Mouse (Mus musculus): Measurements from ENCODE around the gene Trak2. TPM values are rescaled to one million over a fixed set of nuclear protein-coding genes. Genes with fewer than 3 reads are reported as not detected.
"Not testable (repeated sequence)": the region's sequence is repeated elsewhere in the genome, so short reads cannot be mapped to it uniquely, and the experiment has no call there.

The Trak2 gene
- total RNA-seq, 2 experiments from 2014 or later, result 53.2 to 58.7 TPM

DNA sequence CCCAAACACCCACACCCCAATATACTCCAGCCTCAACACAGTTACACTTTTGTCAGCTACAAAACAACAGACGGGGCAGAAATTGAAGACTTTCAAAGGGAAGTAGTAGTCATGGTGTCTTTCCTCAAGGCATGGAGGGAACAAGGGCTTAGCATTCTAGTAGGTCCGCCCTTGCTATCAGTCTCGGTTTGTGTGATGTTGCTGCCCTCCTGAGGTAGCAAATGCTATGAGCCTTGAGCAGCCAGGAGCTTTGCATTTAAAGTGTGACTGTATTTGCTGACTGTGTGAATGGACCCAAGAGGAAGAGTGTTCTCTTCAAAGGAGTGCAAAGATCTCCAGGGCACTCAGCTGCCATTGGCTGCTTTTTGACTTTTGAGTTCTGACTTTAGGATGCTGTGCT is 75.7 kb downstream of the Trak2 start:
- not testable (repeated sequence) for DNase-seq
- intact Hi-C loops (cut with DNase I; ENCODE audit: low total_unique reads), result loop anchor here (5.0 kb wide), 1 partner anchor 200 kb away; the partner anchor contains the start of gene Als2cr12

DNA sequence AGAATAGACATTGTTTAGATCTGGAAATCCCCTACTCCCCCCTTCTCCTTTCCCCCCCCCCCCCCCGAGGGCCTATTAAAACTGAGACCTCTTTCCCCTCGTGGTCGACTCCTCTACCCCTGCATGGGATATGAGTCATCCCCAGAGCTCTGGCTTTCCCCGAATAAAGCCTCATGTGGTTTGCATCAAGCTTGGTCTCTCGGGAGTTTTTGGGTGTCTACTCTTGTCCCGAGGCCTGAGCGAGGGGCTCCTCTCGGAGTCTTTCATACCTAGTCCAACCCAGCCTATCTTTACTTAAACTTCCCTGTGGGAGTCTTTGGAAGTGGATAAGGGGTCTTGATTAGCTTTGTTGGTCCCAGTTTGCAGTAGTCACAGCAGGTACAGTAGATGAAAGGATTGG is 80.8 kb downstream of the Trak2 start:
- intact Hi-C loops (cut with DNase I; ENCODE audit: low total_unique reads); DNase-seq: not testable (repeated sequence)

DNA sequence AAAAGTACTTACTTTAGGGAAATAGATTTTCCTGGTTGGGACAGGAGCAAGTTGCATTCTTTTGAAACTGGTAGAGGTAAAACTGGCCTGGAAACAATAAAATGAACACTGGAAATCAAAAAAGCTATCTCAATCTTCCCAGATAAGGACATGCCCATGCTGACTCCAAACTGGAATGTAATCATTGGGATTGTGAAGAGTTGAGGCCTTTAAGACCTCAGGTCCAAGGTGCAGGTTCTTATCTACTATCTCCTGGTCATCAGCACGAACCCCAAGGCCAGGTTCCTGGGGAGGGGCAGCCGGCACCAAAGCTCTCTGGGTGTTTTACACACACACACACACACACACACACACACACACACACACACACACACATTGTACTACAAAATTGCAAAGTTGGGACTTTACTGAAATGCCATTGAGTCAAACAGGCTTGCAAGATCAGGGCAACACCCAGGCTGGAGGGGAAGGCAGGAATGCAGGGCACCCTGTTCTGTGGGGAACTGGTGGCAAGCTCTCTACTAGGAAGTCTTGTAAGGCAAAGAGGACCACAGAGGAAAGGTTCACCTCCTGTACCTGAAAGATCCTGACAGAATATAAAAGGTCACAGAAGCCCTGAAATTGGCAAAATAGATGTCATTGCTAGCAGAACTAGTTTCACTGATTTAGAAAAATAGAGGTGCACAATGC is 81.6 kb downstream of the Trak2 start:
- intact Hi-C loops (cut with DNase I; ENCODE audit: low total_unique reads); DNase-seq: not testable (repeated sequence)

DNA sequence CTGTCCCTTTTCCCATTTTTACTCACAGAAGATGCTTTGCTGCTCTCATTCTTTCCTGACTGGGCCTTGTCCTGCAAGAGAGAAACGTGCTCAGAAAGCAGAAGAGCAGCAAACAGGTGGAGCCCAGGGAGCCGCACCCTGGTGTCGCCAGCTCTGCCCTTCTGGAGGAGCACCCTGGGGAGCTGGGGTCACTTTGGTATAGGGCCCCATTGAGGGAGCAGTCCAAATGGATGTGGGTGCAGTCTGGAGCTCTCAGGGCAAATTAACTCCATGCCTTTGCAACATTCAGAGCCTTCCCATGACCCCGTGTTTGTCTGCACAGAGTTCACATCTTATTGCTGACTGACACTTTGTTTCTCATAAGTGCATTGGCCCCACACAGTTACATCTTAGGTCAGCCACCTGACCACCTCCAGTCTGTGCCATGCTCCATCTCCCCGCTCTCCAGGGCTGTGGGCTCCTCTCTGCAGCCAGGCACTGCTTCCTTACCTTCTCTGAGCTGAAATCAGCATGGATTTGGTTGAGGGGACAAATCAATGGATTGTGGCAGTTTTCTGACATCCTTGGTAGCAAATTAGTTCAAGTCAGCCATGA is 82.4 kb downstream of the Trak2 start:
- DNase-seq; intact Hi-C loops (cut with DNase I; ENCODE audit: low total_unique reads): not testable (repeated sequence)

DNA sequence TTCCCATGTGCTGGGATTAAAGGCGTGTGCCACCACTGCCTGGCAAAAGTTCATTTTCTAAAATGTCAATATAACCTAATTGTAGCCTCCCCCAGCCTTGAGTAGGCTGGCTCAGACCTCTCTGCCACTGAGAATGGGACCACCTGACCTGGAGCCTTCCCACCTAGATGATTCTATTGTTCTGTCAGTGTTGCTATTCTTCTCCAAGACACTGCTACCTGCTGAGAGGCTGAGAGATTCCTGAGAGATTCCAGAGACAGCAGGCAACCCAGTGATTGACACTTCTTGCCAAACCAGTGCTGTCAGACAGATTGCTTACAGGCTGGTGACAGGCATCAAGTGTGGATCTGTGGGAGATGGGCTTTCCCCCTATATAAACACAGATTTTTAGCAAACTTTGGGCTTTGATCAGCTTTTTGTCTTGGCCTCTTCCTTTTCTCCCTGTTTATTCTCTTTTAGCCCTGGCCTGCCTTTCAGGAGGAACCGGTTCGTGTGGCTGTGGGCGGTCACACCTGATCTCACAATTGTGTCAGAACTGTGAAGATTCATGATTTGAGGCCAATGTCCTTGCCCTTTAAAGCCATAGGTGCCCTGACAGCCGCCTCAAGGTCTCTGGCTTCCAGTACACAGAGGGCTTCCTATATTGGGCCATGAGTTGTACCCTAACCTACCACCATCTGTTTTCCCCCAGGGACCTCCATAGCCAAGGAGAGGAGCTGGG is 83.2 kb downstream of the Trak2 start:
- intact Hi-C loops (cut with DNase I; ENCODE audit: low total_unique reads), result no loop called here
- no peak for DNase-seq

DNA sequence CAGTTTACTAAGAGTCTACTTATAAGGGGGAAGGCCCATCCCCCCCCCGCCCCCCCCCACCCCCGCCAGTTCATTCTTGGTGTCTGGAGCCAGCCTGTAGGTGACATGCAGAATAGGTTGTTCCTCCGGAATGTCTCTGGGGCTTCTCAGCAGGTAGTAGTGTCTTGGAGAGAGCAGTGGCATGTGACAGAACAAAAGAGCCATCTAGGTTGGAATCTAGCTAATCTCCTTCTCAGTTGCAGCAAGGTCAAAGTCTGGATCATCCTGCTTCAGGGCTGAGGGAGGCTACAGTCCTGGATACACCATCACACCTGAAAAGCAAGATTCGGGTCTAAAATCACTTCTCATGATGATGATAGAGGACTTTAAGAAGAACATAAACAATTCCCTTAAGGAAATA is 87.6 kb downstream of the Trak2 start:
- no peak for DNase-seq
- intact Hi-C loops (cut with DNase I; ENCODE audit: low total_unique reads), result no loop called here

DNA sequence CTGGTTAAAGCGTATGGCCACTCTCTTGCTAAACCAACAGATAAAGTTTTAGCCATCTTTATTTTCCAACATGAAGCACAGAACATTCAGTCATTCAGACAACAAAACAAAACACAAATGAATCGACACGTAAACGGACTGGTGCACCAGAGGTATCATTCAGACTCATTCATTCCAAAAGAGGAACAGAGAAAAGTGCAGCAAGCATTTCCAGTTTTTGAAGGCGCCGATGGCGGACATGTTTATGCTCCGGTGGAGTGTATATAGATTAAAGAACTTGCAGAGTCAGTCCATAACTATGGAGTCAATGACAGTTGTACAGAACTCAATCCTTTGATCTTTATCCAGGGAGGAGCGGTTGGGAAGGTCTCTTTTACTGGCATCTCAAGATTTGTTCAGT is 90.0 kb downstream of the Trak2 start:
- DNase-seq; intact Hi-C loops (cut with DNase I; ENCODE audit: low total_unique reads): not testable (repeated sequence)

DNA sequence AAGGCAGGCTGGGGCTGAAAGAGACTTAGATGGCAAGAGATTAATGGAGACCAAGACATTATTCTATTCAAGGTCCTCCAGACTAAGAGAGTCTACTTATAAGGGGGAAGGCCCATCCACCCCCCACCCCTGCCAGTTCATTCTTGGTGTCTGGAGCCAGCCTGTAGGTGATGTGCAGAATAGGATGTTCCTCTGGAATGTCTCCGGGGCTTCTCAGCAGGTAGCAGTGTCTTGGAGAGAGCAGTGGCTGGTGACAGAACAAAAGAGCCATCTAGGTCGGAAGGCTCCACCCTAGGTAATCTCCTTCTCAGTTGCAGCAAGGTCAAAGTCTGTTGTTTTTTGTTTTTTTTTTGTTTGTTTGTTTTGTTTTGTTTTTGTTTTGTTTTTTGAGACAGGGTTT is 93.9 kb downstream of the Trak2 start:
- DNase-seq; intact Hi-C loops (cut with DNase I; ENCODE audit: low total_unique reads): not testable (repeated sequence)

DNA sequence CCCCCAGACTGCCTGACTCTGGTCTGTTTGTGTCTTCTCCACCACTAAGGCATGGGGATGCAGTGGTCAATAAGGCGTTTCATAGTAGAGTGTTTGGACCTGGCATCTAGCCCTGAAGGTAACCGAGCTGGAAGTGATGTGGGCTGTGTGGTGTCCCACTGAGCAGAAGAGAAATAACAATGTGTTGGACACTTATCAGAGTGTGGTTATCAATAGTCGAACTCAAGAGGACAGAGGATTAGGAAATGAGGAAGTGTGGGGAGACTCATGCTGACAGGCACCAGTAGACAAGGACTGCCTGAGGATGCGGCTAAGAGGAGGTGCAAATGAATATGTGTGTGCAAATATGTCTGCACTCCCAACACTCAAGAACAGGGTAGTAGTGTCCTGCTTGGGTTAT is 96.7 kb downstream of the Trak2 start:
- DNase-seq; intact Hi-C loops (cut with DNase I; ENCODE audit: low total_unique reads): not testable (repeated sequence)

DNA sequence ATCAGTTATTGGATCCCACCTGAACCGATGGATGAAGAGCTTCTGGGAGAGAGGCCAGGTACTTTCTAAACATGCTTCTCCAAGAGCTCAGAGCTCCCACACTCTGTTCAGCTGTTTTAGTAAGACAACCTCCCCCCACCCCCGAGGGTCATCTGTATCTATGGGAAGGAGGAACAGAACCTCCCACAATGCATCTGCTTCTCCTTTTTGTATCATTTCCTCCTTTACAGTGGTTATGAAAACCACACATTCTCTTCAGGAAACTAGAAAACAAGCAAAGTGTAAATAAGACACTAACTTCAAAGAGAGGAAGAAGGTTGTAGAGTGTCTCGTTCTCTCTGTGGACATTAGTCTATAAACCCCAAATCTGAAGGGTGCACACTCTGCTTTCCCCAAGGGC is 112.6 kb downstream of the Trak2 start:
- DNase-seq; intact Hi-C loops (cut with DNase I; ENCODE audit: low total_unique reads): not testable (repeated sequence)

DNA sequence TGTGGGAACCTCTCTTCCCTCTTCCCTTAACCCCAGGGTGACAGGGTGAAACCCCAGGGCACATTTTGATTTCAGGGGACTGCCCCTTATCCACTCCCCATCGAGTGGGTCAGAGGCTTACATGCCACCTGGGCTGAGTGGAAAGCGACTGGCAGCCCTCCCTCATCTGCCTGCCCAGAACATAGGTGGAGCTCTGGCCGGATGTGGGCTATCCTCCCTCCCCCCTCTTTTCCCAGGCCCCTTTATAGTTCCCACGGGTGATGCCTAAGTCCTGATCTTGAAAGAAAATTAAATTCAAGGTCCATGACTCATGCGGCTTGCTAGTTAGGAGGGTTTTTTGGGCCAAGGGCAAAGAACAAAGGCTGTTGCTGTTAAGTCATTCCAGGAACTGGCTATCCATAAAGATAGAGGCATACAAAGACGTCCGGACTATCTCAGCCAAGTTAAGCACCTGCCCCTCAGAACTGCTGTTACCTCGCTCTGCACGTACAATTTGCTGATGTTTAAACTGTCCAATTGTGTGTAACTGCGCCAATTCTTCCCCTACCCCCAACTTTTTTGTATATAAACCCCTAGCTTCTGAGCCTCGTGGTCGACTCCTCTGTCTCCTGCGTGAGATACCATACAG is 113.4 kb downstream of the Trak2 start:
- intact Hi-C loops (cut with DNase I; ENCODE audit: low total_unique reads); DNase-seq: not testable (repeated sequence)

DNA sequence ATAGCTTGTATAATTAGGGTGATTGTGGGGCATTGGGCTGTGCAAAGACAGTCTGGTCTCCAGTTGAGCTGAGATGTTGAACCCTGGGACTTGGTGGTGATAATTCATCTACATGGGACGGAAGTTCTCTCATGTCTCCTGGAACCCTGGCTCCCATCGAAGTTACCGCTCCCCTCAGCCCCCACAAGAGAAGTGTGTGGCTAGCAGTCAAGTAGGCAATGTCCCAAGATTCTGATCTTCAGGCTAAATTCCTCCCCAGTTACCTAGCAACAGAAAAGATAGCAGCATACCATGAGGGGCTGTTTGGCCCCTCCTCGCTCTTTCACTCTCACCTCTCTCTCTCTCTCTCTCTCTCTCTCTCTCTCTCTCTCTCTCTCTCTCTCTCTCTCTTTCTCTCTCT is 114.1 kb downstream of the Trak2 start:
- intact Hi-C loops (cut with DNase I; ENCODE audit: low total_unique reads); DNase-seq: not testable (repeated sequence)

DNA sequence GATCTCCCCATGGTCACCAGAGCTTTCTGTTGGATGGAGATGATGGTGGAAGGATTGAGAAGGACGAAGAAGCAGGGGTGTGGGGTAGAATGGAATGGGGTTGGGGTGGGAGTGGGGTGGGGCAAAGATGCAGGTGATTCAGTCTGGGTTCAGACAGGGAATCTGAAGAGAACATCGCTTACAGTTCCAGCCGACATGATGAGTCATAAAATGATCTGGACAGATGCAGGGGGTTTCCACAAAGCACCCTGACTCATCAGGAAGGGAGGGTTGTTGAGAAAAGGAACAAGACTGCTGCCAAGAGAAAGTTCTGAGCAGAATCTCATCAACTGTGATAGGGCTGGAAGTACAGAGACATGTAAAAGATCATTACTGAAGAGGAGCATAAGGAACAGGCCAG is 116.4 kb downstream of the Trak2 start:
- DNase-seq; intact Hi-C loops (cut with DNase I; ENCODE audit: low total_unique reads): not testable (repeated sequence)

Other genes with a start within 250 kb of the Trak2 start
- 1 to 10 TPM; 6.6 to 8.0 TPM for gene Casp8, start 178.1 kb downstream of the Trak2 start, total RNA-seq (2021)
- gene Stradb, start 92 bp upstream of the Trak2 start, total RNA-seq (2021), result 10 to 100 TPM; 78.1 to 80.1 TPM
- gene C2cd6, start 121.5 kb upstream of the Trak2 start, total RNA-seq (2021), result not detected
- gene Tmem237, start 147.0 kb upstream of the Trak2 start, total RNA-seq (2021), result 1 to 10 TPM; 3.7 to 4.4 TPM
- gene Mpp4, start 190.0 kb upstream of the Trak2 start, total RNA-seq (2021), result not detected